Mouse (Mus musculus) cerebellum, adult 9-10 months (tissue): Measurements from ENCODE around the gene Ankrd44.

Source experiments
- DNase-seq: peaks from one replicate; pipeline ENCODE4 v3.0.0; 2022

Ankrd44 gene

DNA sequence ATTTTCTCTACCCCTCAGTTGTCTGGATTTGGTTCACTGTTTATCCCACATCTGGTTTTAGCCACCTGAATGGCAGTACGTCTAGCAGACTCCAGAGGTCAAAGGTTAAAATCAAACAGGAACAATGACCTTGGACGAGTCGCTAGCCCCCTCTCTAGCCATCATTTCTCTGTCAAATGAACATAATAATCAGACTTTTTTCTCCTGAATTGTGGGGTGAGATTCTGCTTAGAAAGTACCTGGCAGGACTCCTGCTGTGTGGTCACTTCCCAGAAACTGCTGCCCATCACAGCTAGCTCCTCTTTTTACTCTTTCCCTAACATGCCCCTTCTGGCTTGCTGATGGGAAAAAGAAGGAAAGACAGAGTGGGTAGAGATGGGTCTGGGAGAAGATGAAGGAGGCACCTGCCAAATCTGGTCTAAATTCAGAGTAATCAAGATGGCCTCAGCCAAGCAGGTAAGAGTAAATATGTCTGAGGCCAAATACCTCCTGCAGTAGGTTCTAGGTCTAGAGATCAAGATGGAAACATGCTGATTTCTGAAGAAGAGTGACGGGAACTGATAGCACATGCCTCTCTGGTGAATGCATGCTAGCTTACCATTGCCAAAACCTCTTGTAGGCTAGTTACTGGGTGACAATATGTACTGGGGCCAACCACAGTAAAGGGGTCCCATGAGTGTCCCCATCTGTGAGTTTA lies 117.6 kb downstream of the Ankrd44 start:
- no peak for DNase-seq

DNA sequence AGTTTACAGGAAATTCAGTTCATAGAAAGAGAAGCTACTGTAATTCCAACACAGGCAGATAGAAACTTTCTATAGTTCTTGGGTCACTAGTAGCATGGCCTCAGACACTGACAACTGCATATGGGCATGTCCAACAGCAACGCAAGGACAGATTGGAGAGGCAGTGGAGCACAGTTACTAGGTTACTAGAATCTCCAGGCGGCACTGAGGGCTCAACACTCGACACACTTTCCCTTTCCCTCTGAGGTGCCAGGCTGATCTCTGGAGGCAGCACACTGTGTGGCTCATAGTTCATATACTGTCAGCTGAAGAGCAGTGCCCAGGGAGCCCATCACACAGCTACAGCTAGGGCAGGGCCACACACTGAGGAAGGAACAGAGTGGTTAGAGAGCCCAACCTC lies 118.4 kb downstream of the Ankrd44 start:
- no peak for DNase-seq

DNA sequence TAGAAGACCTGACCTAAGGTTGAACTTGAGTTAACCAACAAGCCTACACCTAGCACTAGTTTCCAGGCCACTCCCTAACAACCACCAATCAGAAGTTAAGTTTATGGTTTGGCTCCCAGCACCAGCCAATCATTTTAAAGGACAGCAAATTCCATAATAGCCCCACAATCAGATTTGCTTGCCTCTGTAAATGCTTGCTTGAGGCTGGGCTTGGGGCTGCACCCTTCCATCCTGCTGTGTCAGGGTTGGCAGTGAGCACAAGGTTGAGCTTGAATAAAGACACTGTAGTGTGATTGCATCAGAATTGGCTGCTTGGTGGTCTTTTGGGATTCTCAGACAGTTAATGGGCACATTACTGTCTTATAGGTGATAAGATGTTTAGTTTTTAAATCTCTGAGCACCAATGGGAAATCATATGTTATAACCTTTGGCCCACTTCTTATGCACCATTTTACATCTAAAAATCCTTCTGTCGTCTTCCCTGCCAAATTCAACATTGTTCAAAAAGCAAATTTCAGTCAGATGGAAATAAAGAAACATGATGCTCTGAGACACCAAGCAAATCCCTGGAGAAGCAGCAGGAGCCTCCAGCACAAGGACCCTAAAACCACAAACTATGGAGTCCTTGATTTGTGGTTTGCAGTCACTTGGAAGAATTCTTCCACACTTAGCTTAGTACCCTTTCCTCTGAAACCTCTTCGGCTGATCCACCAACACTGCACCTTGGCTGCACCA lies 119.9 kb downstream of the Ankrd44 start:
- no peak for DNase-seq

GRCm38 (mm10) chr1:54804406-54804805 lies 121.8 kb downstream of the Ankrd44 start:
- DNase-seq, result no peak

DNA sequence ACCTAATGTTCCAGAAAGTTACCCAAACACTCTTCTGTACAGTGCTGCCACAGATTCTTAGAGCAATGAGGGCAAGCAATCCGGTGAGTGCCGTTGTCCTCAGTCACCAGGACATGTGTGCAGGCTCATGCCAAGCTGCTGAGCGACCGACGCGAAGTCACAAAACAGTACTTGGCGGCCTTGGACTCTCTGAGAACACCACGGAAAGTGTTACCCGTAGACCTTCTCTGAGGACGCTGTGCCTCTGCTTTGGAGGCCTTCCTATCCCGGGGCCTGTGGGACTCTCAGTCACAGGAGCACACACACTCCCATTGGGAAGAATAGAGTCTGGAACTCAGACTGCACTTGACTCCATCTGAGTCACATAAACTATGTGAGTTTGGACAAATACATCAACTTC lies 123.5 kb downstream of the Ankrd44 start:
- DNase-seq, result no peak

GRCm38 (mm10) chr1:54801256-54801655 lies 124.9 kb downstream of the Ankrd44 start:
- DNase-seq, result no peak

DNA sequence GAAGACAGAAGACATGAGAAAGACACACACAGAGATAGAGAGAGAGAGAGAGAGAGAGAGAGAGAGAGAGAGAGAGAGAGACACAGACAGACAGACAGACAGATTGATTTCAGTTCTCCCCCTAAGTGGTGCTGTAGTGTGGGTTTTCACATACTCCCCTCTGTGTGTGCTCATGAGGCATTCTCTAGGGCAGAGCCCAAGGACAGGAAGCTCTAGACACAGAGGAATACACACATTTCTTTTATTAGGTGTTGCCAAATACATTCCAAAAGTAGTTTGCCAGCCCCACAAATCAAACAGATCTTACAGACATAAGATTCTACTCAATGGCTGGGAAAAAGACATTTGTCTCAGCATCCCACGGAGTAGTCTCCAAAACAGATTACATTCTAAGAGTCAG lies 126.8 kb downstream of the Ankrd44 start:
- DNase-seq, result no peak

DNA sequence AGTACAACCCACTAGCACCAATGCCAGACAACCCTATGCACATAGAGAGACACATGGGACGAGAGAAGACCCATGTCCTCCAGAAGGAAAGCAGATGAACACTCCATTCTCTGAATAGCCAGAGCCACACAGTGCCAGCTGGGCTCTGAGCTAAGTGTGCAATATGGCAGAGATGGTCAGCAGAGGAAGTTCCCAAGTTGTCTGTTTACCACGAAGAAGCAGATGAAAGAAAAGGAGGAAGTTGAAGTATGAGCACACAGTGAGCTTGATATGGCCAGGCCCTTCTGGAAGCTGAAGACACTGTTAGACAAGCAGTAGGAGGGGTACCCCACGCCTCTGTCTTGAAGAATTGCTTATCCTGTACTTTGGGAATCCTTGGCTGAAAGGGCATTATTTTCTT lies 127.8 kb downstream of the Ankrd44 start:
- no peak for DNase-seq

- DNase-seq, result no peak
These were observed 131.5 kb downstream of the Ankrd44 start for GRCm38 (mm10) chr1:54794709-54795108.

- no peak for DNase-seq
These were observed 134.8 kb downstream of the Ankrd44 start for GRCm38 (mm10) chr1:54791406-54791805.

DNA sequence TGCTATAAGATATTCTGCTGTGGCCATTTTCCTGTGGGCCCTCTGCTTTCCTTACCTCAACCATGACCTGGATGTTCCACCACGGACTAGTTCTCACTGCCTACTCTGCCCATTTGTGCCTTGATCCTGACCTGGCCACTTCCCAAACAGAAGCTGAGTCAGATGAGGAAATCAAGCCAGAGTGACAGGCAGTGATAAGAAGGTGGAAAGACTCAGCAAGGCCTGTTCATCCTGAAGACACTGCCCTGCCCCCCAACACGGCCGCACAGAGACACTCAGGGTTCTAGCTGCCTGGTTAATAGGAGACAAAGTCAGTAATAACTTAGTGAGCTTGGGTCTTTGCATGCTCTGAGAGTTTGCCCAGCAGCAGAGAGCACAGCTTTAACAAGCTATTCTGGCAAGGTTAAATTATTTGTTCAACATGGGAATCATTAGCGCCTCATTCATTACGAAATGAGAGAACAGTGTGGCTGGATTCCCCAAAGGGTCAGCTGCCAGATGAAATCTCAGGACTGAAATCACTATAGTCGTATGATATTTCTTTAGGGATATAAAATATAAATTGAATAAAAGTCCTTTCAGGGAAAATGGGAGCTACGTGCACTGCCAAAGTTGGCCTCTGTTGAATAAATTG lies 136.7 kb downstream of the Ankrd44 start:
- DNase-seq, result no peak

DNA sequence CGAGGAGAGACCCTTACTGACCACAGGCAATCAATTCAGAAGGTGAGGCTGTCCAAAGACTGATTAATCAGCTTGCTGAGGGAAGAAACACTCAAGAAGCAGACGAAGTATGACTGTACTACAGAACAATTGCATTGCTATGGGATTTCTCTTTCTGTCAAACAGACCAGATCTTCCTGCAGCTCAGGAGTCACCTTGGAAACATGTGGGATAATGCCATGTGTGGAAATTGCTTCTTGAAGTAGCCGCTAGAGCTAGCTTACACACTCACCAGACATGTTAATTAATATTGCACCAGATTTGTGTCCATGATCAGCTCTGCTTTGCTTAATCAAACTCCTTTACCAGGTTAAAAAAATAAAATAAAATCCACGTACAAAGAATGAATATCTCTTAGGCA lies 137.8 kb downstream of the Ankrd44 start:
- DNase-seq, result no peak

- DNase-seq, result no peak
These were observed 148.0 kb downstream of the Ankrd44 start for GRCm38 (mm10) chr1:54778151-54778550.

- no peak for DNase-seq
These were observed 149.1 kb downstream of the Ankrd44 start for GRCm38 (mm10) chr1:54777104-54777503.

- no peak for DNase-seq
These were observed 150.1 kb downstream of the Ankrd44 start for GRCm38 (mm10) chr1:54776116-54776515.

GRCm38 (mm10) chr1:54772843-54773242 lies 153.3 kb downstream of the Ankrd44 start:
- no peak for DNase-seq

DNA sequence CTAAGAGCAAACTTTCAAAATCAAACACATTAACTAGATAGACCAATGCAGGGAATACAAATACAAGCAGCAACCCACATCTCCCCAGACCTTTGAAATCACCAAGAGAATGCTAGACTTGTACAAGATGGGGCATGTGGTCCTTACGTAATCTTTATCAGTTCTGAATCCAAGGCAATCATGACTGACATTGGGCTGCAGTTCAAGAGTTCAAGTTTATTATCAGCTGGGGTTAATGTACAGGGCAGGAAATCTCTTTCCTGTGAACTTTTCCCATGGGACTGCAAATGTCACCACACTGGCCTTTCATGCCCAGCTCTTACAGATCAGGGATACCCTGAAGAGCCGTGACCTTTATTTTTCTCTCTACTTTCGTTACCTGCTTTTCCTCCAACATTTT lies 154.7 kb downstream of the Ankrd44 start:
- no peak for DNase-seq

GRCm38 (mm10) chr1:54767221-54767620 lies 159.0 kb downstream of the Ankrd44 start:
- DNase-seq, result no peak

GRCm38 (mm10) chr1:54765632-54766238 lies 160.5 kb downstream of the Ankrd44 start:
- DNase-seq, result no peak

GRCm38 (mm10) chr1:54762216-54762807 lies 163.9 kb downstream of the Ankrd44 start:
- DNase-seq, result no peak

DNA sequence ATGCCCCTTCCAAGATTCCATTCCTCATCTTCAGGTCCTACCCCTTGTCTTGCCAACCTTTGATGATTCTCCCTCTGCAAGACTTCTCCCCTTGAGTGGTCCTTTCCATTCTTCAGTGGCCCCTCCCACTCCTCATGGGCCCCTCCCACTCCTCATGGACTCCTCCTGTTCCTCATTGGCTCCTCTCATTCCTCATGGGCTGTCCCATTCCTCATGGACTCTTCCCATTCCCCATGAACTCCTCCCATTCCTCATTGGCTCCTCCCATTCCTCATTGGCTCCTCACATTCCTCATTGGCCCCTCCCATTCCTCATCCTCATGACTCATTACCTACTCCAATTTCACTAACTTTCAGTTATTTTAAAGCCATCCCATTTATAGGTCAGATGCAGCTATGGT lies 166.3 kb downstream of the Ankrd44 start:
- DNase-seq, result no peak

GRCm38 (mm10) chr1:54757291-54757690 lies 168.9 kb downstream of the Ankrd44 start:
- DNase-seq, result no peak

- DNase-seq, result no peak
These were observed 170.4 kb downstream of the Ankrd44 start for GRCm38 (mm10) chr1:54755690-54756365.
